Mouse (Mus musculus): Measurements from ENCODE around the gene Gps2. TPM values are rescaled to one million over a fixed set of nuclear protein-coding genes. Genes with fewer than 3 reads are reported as not detected.
A peak's percentile ranks its signal among the peaks of the same experiment; 100 is the strongest.

Gps2 gene
- total and polyA plus RNA-seq, 2 experiments, result 7.0 to 41.0 TPM

DNA sequence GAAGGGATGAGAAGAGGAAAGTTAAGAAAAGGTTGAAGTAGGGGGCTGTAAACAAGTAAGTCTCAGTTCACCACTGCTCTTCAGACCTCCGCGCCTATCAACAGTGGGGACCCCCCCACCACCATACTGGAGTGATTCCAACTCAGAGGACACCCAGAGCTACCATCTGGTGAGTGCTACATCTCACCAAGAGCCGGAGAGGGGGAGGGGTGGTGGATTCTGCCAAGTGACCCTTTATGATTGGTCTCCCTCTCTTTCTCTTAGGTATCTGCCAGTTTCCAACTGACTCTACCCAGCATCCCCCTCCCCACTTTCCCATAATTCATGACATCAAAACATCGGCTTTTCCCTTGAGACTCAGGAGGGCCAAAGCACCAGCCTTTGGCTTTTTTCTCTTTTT, 27.3 kb downstream of the Gps2 start:
- Histone ChIP-seq H3K36me3 (ENCODE audit: control insufficient read depth, insufficient read depth, low read length) (no peaks in the 10 kb centered on the region), H3K27me3 (ENCODE audit: control insufficient read depth, insufficient read depth, low read length) (peaks cover 5% of the 10 kb centered on the region), H3K9ac (ENCODE audit: low read depth, low read length) (no peak overlapping the region), H3K79me2 (ENCODE audit: control insufficient read depth, insufficient read depth, low read length) (no peaks in the 10 kb centered on the region), H3K4me1 (ENCODE audit: control insufficient read depth, insufficient read depth, low read length) (no peaks in the 10 kb centered on the region), H3K27ac (replicated peaks; ENCODE audit: insufficient read depth, low read depth, low read length) (no peak overlapping the region), H3K4me3 (ENCODE audit: insufficient read depth, low read depth, low read length) (no peak overlapping the region)
- no peak for DNase-seq (ENCODE audit: extremely low read depth, low read depth, low spot score)
- 91% methylated on average over 4 of the region's 4 CpGs for WGBS
- TF ChIP-seq POLR2A (IDR thresholded peaks at IDR 0.05; ENCODE audit: extremely low read depth, insufficient read depth, low read length), result no peak
- TF ChIP-seq CTCF (IDR thresholded peaks at IDR 0.05; ENCODE audit: low read depth, low read length), result no peak

GRCm38 (mm10) chr11:69945216-69945615, 31.5 kb downstream of the Gps2 start:
- no peak overlapping the region for H3K4me3 ChIP-seq (ENCODE audit: insufficient read depth, low read depth, low read length)
- H3K4me1 ChIP-seq (ENCODE audit: control insufficient read depth, insufficient read depth, low read length), result peaks cover 3% of the 10 kb centered on the region; the same call in 1 of the 2 replicates
- WGBS, result 91% methylated on average over 13 of the region's 13 CpGs

GRCm38 (mm10) chr11:69945997-69946891, 32.6 kb downstream of the Gps2 start:
- Histone ChIP-seq H3K4me3 (ENCODE audit: insufficient read depth, low read depth, low read length) (no peak overlapping the region), H3K4me1 (ENCODE audit: control insufficient read depth, insufficient read depth, low read length) (peaks cover 3% of the 10 kb centered on the region; the same call in 1 of the 2 replicates), H3K9ac (ENCODE audit: low read depth, low read length) (no peak overlapping the region), H3K27ac (replicated peaks; ENCODE audit: insufficient read depth, low read depth, low read length) (no peak overlapping the region), H3K36me3 (ENCODE audit: control insufficient read depth, insufficient read depth, low read length) (no peaks in the 10 kb centered on the region), H3K27me3 (ENCODE audit: control insufficient read depth, insufficient read depth, low read length) (no peaks in the 10 kb centered on the region), H3K79me2 (ENCODE audit: control insufficient read depth, insufficient read depth, low read length) (no peaks in the 10 kb centered on the region)
- 92% methylated on average over 18 of the region's 18 CpGs for WGBS
- TF ChIP-seq POLR2A (IDR thresholded peaks at IDR 0.05; ENCODE audit: extremely low read depth, insufficient read depth, low read length) (no peak), CTCF (IDR thresholded peaks at IDR 0.05; ENCODE audit: low read depth, low read length) (no peak)
- no peak for DNase-seq (ENCODE audit: extremely low read depth, low read depth, low spot score)

More at GRCm38 (mm10) chr11:69945216-69945615, 31.5 kb downstream of the Gps2 start:
- DNase-seq (ENCODE audit: extremely low read depth, low read depth, low spot score), result no peak
- Histone ChIP-seq H3K36me3 (ENCODE audit: control insufficient read depth, insufficient read depth, low read length) (no peaks in the 10 kb centered on the region), H3K27me3 (ENCODE audit: control insufficient read depth, insufficient read depth, low read length) (no peaks in the 10 kb centered on the region), H3K9ac (ENCODE audit: low read depth, low read length) (no peak overlapping the region), H3K27ac (replicated peaks; ENCODE audit: insufficient read depth, low read depth, low read length) (no peak overlapping the region), H3K79me2 (ENCODE audit: control insufficient read depth, insufficient read depth, low read length) (no peaks in the 10 kb centered on the region)
- no peak for TF ChIP-seq CTCF (IDR thresholded peaks at IDR 0.05; ENCODE audit: low read depth, low read length)
- no peak for TF ChIP-seq POLR2A (IDR thresholded peaks at IDR 0.05; ENCODE audit: extremely low read depth, insufficient read depth, low read length)

DNA sequence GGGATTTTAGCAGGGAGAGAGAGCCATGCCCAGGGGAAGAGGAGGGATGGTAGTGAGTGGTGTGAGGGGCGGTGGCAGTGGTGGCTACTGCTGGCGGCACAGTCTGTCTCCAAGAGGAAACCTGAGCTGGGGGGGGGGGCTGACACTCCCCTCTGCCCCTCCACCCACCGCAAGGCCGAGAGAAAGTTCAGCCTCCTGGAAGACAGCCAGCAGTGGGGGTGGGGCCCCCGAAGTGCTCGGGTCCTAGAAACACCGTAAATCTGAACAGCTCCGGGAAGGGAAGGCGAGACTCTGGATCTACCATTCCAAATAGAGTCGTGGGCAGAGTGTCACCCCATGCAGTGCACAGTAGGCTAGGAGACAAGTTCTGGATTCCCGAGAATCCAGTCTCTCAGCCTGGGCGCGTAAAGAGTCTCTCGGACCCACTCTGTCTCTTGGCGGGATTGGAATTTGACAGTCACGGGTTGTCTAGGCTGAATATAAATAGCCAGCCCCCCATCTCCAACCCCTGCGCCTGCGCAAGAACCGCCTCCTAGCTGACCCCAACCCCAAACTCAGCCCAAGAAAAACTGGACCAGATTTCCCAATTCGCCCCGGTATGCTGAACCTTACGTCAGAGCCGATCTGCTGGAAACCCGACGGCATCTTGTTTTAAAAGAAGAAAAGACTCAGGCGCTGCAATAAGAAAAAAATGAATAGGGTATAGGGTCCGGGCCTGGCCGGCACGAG, 33.8 kb downstream of the Gps2 start:
- no peaks in the 10 kb centered on the region for H3K36me3 ChIP-seq (ENCODE audit: control insufficient read depth, insufficient read depth, low read length)
- H3K27ac ChIP-seq (replicated peaks; ENCODE audit: insufficient read depth, low read depth, low read length), result no peak overlapping the region
- H3K27me3 ChIP-seq (ENCODE audit: control insufficient read depth, insufficient read depth, low read length), result no peaks in the 10 kb centered on the region
- 28% methylated on average over 29 of the region's 29 CpGs for WGBS
- no peak for DNase-seq (ENCODE audit: extremely low read depth, low read depth, low spot score)
- H3K79me2 ChIP-seq (ENCODE audit: control insufficient read depth, insufficient read depth, low read length), result no peaks in the 10 kb centered on the region
- TF ChIP-seq CTCF (IDR thresholded peaks at IDR 0.05; ENCODE audit: low read depth, low read length) (no peak), POLR2A (IDR thresholded peaks at IDR 0.05; ENCODE audit: extremely low read depth, insufficient read depth, low read length) (no peak)
- peak overlapping the region; percentile 49; the same call in 1 of the 2 replicates for H3K4me3 ChIP-seq (ENCODE audit: insufficient read depth, low read depth, low read length)
- no peak overlapping the region for H3K9ac ChIP-seq (ENCODE audit: low read depth, low read length)
- H3K4me1 ChIP-seq (ENCODE audit: control insufficient read depth, insufficient read depth, low read length), result peaks cover 3% of the 10 kb centered on the region; the same call in 1 of the 2 replicates

GRCm38 (mm10) chr11:69948066-69948762, 34.5 kb downstream of the Gps2 start, which contains the start of gene Slc2a4:
Gene Slc2a4, minus strand, starts transcription at chr11:69948188.
- WGBS, result 1% methylated on average over 34 of the region's 34 CpGs
- Histone ChIP-seq H3K36me3 (ENCODE audit: control insufficient read depth, insufficient read depth, low read length) (no peaks in the 10 kb centered on the region), H3K4me1 (ENCODE audit: control insufficient read depth, insufficient read depth, low read length) (peaks cover 3% of the 10 kb centered on the region; the same call in 1 of the 2 replicates), H3K27ac (replicated peaks; ENCODE audit: insufficient read depth, low read depth, low read length) (no peak within 1 kb of the TSS; the same call in 1 of the 2 replicates), H3K4me3 (ENCODE audit: insufficient read depth, low read depth, low read length) (peak within 1 kb of the TSS; percentile 49; the same call in 1 of the 2 replicates), H3K27me3 (ENCODE audit: control insufficient read depth, insufficient read depth, low read length) (no peaks in the 10 kb centered on the region), H3K79me2 (ENCODE audit: control insufficient read depth, insufficient read depth, low read length) (no peaks in the 10 kb centered on the region), H3K9ac (ENCODE audit: low read depth, low read length) (no peak within 1 kb of the TSS; the same call in 1 of the 2 replicates)
- TF ChIP-seq POLR2A (IDR thresholded peaks at IDR 0.05; ENCODE audit: extremely low read depth, insufficient read depth, low read length) (no peak), CTCF (IDR thresholded peaks at IDR 0.05; ENCODE audit: low read depth, low read length) (no peak)
- peak; percentile 63 for DNase-seq (ENCODE audit: extremely low read depth, low read depth, low spot score)
